Mouse (Mus musculus): ENCODE measurements around the gene Gm20431.
A peak's percentile ranks its signal among the peaks of the same experiment; 100 is the strongest.
"Not testable (repeated sequence)": the region's sequence is repeated elsewhere in the genome, so short reads cannot be mapped to it uniquely, and the experiment has no call there.

Gm20431 gene

GRCm38 (mm10) chr2:167659177-167659846, 2.0 kb downstream of the Gm20431 start:
- DNase-seq (ENCODE audit: low spot score): peak; percentile 47

- no peak for DNase-seq (ENCODE audit: low spot score)
Measured at GRCm38 (mm10) chr2:167658712-167659111, 2.6 kb downstream of the Gm20431 start.

GRCm38 (mm10) chr2:167657973-167658372, 3.3 kb downstream of the Gm20431 start:
- no peak for DNase-seq (ENCODE audit: low spot score)

- DNase-seq (ENCODE audit: low spot score): no peak
Measured at GRCm38 (mm10) chr2:167656629-167657478, 4.4 kb downstream of the Gm20431 start.

- DNase-seq (ENCODE audit: low spot score): no peak
Measured at GRCm38 (mm10) chr2:167654911-167655600, 6.2 kb downstream of the Gm20431 start.

GRCm38 (mm10) chr2:167652694-167653093, 8.6 kb downstream of the Gm20431 start:
- DNase-seq (ENCODE audit: low spot score): no peak

GRCm38 (mm10) chr2:167651622-167652021, 9.7 kb downstream of the Gm20431 start:
- DNase-seq (ENCODE audit: low spot score): no peak

- no peak for DNase-seq (ENCODE audit: low spot score)
Measured at GRCm38 (mm10) chr2:167649290-167650032, 11.8 kb downstream of the Gm20431 start.

GRCm38 (mm10) chr2:167646411-167646810, 14.9 kb downstream of the Gm20431 start:
- no peak for DNase-seq (ENCODE audit: low spot score)

GRCm38 (mm10) chr2:167643356-167644052, 17.8 kb downstream of the Gm20431 start:
- not testable (repeated sequence) for DNase-seq (ENCODE audit: low spot score)

GRCm38 (mm10) chr2:167642164-167642563, 19.1 kb downstream of the Gm20431 start:
- no peak for DNase-seq (ENCODE audit: low spot score)

GRCm38 (mm10) chr2:167641337-167641736, 20.0 kb downstream of the Gm20431 start:
- no peak for DNase-seq (ENCODE audit: low spot score)

GRCm38 (mm10) chr2:167640279-167640678, 21.0 kb downstream of the Gm20431 start:
- no peak for DNase-seq (ENCODE audit: low spot score)

GRCm38 (mm10) chr2:167634865-167635512, 26.3 kb downstream of the Gm20431 start:
- no peak for DNase-seq (ENCODE audit: low spot score)

- peak; percentile 95 for DNase-seq (ENCODE audit: low spot score)
Measured at GRCm38 (mm10) chr2:167634338-167634770, 26.9 kb downstream of the Gm20431 start.

GRCm38 (mm10) chr2:167633537-167633872, 27.8 kb downstream of the Gm20431 start:
- no peak for DNase-seq (ENCODE audit: low spot score)

- DNase-seq (ENCODE audit: low spot score): no peak
Measured at GRCm38 (mm10) chr2:167632731-167633536, 28.4 kb downstream of the Gm20431 start.

- DNase-seq (ENCODE audit: low spot score): peak; percentile 96
Measured at GRCm38 (mm10) chr2:167631591-167632448, 29.5 kb downstream of the Gm20431 start, which contains the start of gene Ube2v1. Gene Ube2v1 (minus strand): TSS chr2:167632095.

GRCm38 (mm10) chr2:167631181-167631590, 30.1 kb downstream of the Gm20431 start:
- no peak for DNase-seq (ENCODE audit: low spot score)
